Mouse (Mus musculus): ENCODE data around the gene Ctsz.

GRCm38 (mm10) chr2:174438737-174439449 is at the start of gene Ctsz:
- no peak for TF ChIP-seq CTCF (IDR thresholded peaks at IDR 0.05; ENCODE audit: borderline replicate concordance, insufficient read depth, low read length)
- TF ChIP-seq POLR2A (IDR thresholded peaks at IDR 0.05; ENCODE audit: low read depth, low read length), result peak; percentile 63

All from embryonic fibroblast, embryonic 13.5 days (primary cell).